Mouse (Mus musculus) ES-E14 (cell line): ENCODE data around the gene Slfn14.

ENCODE experiments used
- CHD2 ChIP-seq: IDR thresholded peaks from 2 replicates; pipeline ENCODE4 v1.6.1; 2014; ENCODE audit warnings: mild to moderate bottlenecking, low read depth, low read length, inconsistent platforms
- MAFK ChIP-seq: IDR thresholded peaks from 2 replicates; pipeline ENCODE4 v1.6.1; 2014; ENCODE audit warnings: mild to moderate bottlenecking, low read depth, low read length, inconsistent platforms; ENCODE audit not compliant: insufficient read depth
- ZNF384 ChIP-seq: IDR thresholded peaks from 2 replicates; pipeline ENCODE4 v1.6.1; 2012; ENCODE audit warnings: low read depth, low read length, inconsistent platforms

- TF ChIP-seq CHD2 (no peak), ZNF384 (no peak), MAFK (no peak)
Measured at GRCm38 (mm10) chr11:83238389-83238788, 48.1 kb downstream of the Slfn14 start.
